ENCODE assay signal across 20 mouse cellular contexts in genomic region chr1:151200620-151201019, GRCm38 (mm10). TPM values are rescaled to one million over a fixed set of nuclear protein-coding genes. Genes with fewer than 3 reads are reported as not detected.
DNase-seq lines count a peak whose midpoint lies in the region; ATAC-seq lines count a peak whose summit lies in the region.
"Not testable (repeated sequence)": the region's sequence is repeated elsewhere in the genome, so short reads cannot be mapped to it uniquely, and the experiment has no call there.
"Had no signal": no experiment of that assay in that cellular context is flagged by ENCODE, and none has a peak within 500 bp of the region (broad histone marks: within the 10 kb centered on the region; RNA-seq: fewer than 3 reads in every experiment).

No protein-coding gene starts in this region.

- H3K27me3 ChIP-seq in forebrain, embryonic 11.5 days (ENCODE audit: control insufficient read depth, insufficient read depth, low read length); forebrain, embryonic 15.5 days; hindbrain, embryonic 14.5 days (ENCODE audit: control insufficient read depth, insufficient read depth, low read length); kidney, embryonic 16.5 days (ENCODE audit: insufficient read depth, low read length): not testable (repeated sequence)

- ATAC-seq in cerebellum, adult (ENCODE audit: insufficient number of reproducible peaks, low FRiP score, low TSS enrichment), result peak; percentile 45; the same call in 1 of the 2 replicates
- 0 out of 2 replicates have a peak, but pooled peaks have one; percentile 46 for ATAC-seq in forebrain, embryonic 11.5 days (replicated peaks; ENCODE audit: low FRiP score)
- 0 out of 2 replicates have a peak, but pooled peaks have one; percentile 41 for ATAC-seq in forebrain, embryonic 15.5 days (replicated peaks)
- ATAC-seq in hindbrain, embryonic 14.5 days (ENCODE audit: low FRiP score), result peak; percentile 48; the same call in 1 of the 2 replicates
- peak; percentile 63; the same call in 1 of the 2 replicates for ATAC-seq in kidney, embryonic 16.5 days (ENCODE audit: low FRiP score, low TSS enrichment)
- 0 out of 2 replicates have a peak, but pooled peaks have one; percentile 6 for ATAC-seq in neutrophil, adult 5-6 weeks (ENCODE audit: extremely low read depth, insufficient number of reproducible peaks, low FRiP score, poor library complexity, severe bottlenecking)

- not testable (repeated sequence) for H3K4me1 ChIP-seq in forebrain, embryonic 11.5 days (replicated peaks; ENCODE audit: control insufficient read depth, insufficient read depth, low read length); forebrain, embryonic 15.5 days; hindbrain, embryonic 14.5 days (replicated peaks; ENCODE audit: control insufficient read depth, insufficient read depth, low read length); kidney, embryonic 16.5 days (ENCODE audit: insufficient read depth, low read length)

- H3K4me2 ChIP-seq in forebrain, embryonic 11.5 days (ENCODE audit: low read depth, low read length, severe bottlenecking); forebrain, embryonic 15.5 days (replicated peaks); hindbrain, embryonic 14.5 days (replicated peaks); kidney, embryonic 16.5 days (replicated peaks; ENCODE audit: low read depth, low read length): not testable (repeated sequence)

- H3K9me3 ChIP-seq in forebrain, embryonic 11.5 days (ENCODE audit: control insufficient read depth, low read length); forebrain, embryonic 15.5 days; hindbrain, embryonic 14.5 days (ENCODE audit: control insufficient read depth, low read length); kidney, embryonic 16.5 days (ENCODE audit: low read length): not testable (repeated sequence)

- not testable (repeated sequence) for DNase-seq in forebrain, embryonic 11.5 days (ENCODE audit: low spot score); hindbrain, embryonic 14.5 days (ENCODE audit: low spot score)

- H3K4me3 ChIP-seq in forebrain, embryonic 11.5 days (ENCODE audit: low read depth, low read length); forebrain, embryonic 15.5 days; hindbrain, embryonic 14.5 days (replicated peaks; ENCODE audit: low read length); kidney, embryonic 16.5 days (ENCODE audit: low read length): not testable (repeated sequence)

- not testable (repeated sequence) for H3K27ac ChIP-seq in forebrain, embryonic 11.5 days (ENCODE audit: low read depth, low read length); forebrain, embryonic 15.5 days (replicated peaks); hindbrain, embryonic 14.5 days; kidney, embryonic 16.5 days (ENCODE audit: low read length)

- H3K9ac ChIP-seq in forebrain, embryonic 11.5 days (ENCODE audit: low read length); forebrain, embryonic 15.5 days (replicated peaks); hindbrain, embryonic 14.5 days; kidney, embryonic 16.5 days (replicated peaks; ENCODE audit: low read length): not testable (repeated sequence)

- H3K36me3 ChIP-seq in forebrain, embryonic 11.5 days (ENCODE audit: control insufficient read depth, insufficient read depth, low read length); forebrain, embryonic 15.5 days; hindbrain, embryonic 14.5 days (replicated peaks; ENCODE audit: control insufficient read depth, insufficient read depth); kidney, embryonic 16.5 days (ENCODE audit: insufficient read depth, low read length): not testable (repeated sequence)

RNA-seq across cellular contexts. Expression of gene Gm47995, which starts 2.4 kb away (rescaled TPM):
- polyA plus RNA-seq in forebrain, embryonic 11.5 days (2014; fragmentation: Nextera tagmentation; extraction: Ambion mirVana), result not detected in 2 replicates
- not detected in 2 replicates for polyA plus RNA-seq in forebrain, embryonic 15.5 days (2015; fragmentation: Nextera tagmentation; extraction: Ambion mirVana)
- not detected in 2 replicates for polyA plus RNA-seq in hindbrain, embryonic 14.5 days (2014; fragmentation: Nextera tagmentation; extraction: Ambion mirVana)
- 0.50 TPM in 1 of 2 replicates, not detected in the other for polyA plus RNA-seq in kidney, embryonic 16.5 days (2015; fragmentation: Nextera tagmentation; extraction: Ambion mirVana)
- total RNA-seq in neutrophil, adult 5-6 weeks (2017), result not detected in 2 replicates
- total RNA-seq: adrenal gland, adult 18-20 months; adrenal gland, adult 8-10 months; adrenal gland, postnatal 14 days; adrenal gland, postnatal 36 days; CH12.LX; common myeloid progenitor, adult 5-6 weeks had no signal
- polyA plus RNA-seq: activated CD4-positive, CD25-positive, alpha-beta regulatory T cell, adult 4 months; CD4-positive, CD25-positive, alpha-beta regulatory T cell, adult 4 months; embryonic facial prominence, embryonic 11.5 days; forebrain, embryonic 12.5 days; forebrain, embryonic 16.5 days; frontal cortex, adult 2 months; Patski had no signal

RNA-seq across cellular contexts. Expression of gene 3110040M04Rik, which starts 3.3 kb away (rescaled TPM):
- not detected in 2 replicates for polyA plus RNA-seq in forebrain, embryonic 11.5 days (2014; fragmentation: Nextera tagmentation; extraction: Ambion mirVana)
- polyA plus RNA-seq in forebrain, embryonic 15.5 days (2015; fragmentation: Nextera tagmentation; extraction: Ambion mirVana), result not detected in 2 replicates
- not detected in 2 replicates for polyA plus RNA-seq in hindbrain, embryonic 14.5 days (2014; fragmentation: Nextera tagmentation; extraction: Ambion mirVana)
- 1.4 and 1.9 TPM in 2 replicates for polyA plus RNA-seq in kidney, embryonic 16.5 days (2015; fragmentation: Nextera tagmentation; extraction: Ambion mirVana)
- total RNA-seq in neutrophil, adult 5-6 weeks (2017), result not detected in 2 replicates
- total RNA-seq: adrenal gland, adult 18-20 months; adrenal gland, adult 8-10 months; adrenal gland, postnatal 14 days; adrenal gland, postnatal 36 days; CH12.LX; common myeloid progenitor, adult 5-6 weeks had no signal
- polyA plus RNA-seq: activated CD4-positive, CD25-positive, alpha-beta regulatory T cell, adult 4 months; CD4-positive, CD25-positive, alpha-beta regulatory T cell, adult 4 months; embryonic facial prominence, embryonic 11.5 days; embryonic facial prominence, embryonic 14.5 days; forebrain, embryonic 12.5 days; forebrain, embryonic 16.5 days; frontal cortex, adult 2 months; Patski had no signal

RNA-seq across cellular contexts. Expression of gene Gm8947, which starts 8.4 kb away (rescaled TPM):
- polyA plus RNA-seq in forebrain, embryonic 11.5 days (2014; fragmentation: Nextera tagmentation; extraction: Ambion mirVana), result 0.16 and 0.19 TPM in 2 replicates
- polyA plus RNA-seq in forebrain, embryonic 15.5 days (2015; fragmentation: Nextera tagmentation; extraction: Ambion mirVana), result not detected in 2 replicates
- not detected in 2 replicates for polyA plus RNA-seq in hindbrain, embryonic 14.5 days (2014; fragmentation: Nextera tagmentation; extraction: Ambion mirVana)
- 0.86 and 0.91 TPM in 2 replicates for polyA plus RNA-seq in kidney, embryonic 16.5 days (2015; fragmentation: Nextera tagmentation; extraction: Ambion mirVana)
- 0.61 TPM in 1 of 2 replicates, not detected in the other for total RNA-seq in neutrophil, adult 5-6 weeks (2017)
- total RNA-seq: adrenal gland, adult 18-20 months; adrenal gland, adult 8-10 months; adrenal gland, postnatal 14 days; adrenal gland, postnatal 36 days; common myeloid progenitor, adult 5-6 weeks had no signal
- polyA plus RNA-seq: activated CD4-positive, CD25-positive, alpha-beta regulatory T cell, adult 4 months; CD4-positive, CD25-positive, alpha-beta regulatory T cell, adult 4 months; embryonic facial prominence, embryonic 14.5 days; forebrain, embryonic 12.5 days; forebrain, embryonic 16.5 days; frontal cortex, adult 2 months; Patski had no signal

RNA-seq across cellular contexts. Expression of gene Gm47996, which starts 9.3 kb away (rescaled TPM):
- not detected in 2 replicates for polyA plus RNA-seq in forebrain, embryonic 11.5 days (2014; fragmentation: Nextera tagmentation; extraction: Ambion mirVana)
- polyA plus RNA-seq in forebrain, embryonic 15.5 days (2015; fragmentation: Nextera tagmentation; extraction: Ambion mirVana), result not detected in 2 replicates
- polyA plus RNA-seq in hindbrain, embryonic 14.5 days (2014; fragmentation: Nextera tagmentation; extraction: Ambion mirVana), result 0.30 TPM in 1 of 2 replicates, not detected in the other
- polyA plus RNA-seq in kidney, embryonic 16.5 days (2015; fragmentation: Nextera tagmentation; extraction: Ambion mirVana), result 0.67 TPM in 2 replicates
- total RNA-seq in neutrophil, adult 5-6 weeks (2017), result not detected in 2 replicates
- total RNA-seq: adrenal gland, adult 18-20 months; adrenal gland, adult 8-10 months; adrenal gland, postnatal 14 days; adrenal gland, postnatal 36 days; CH12.LX had no signal
- polyA plus RNA-seq: activated CD4-positive, CD25-positive, alpha-beta regulatory T cell, adult 4 months; CD4-positive, CD25-positive, alpha-beta regulatory T cell, adult 4 months; embryonic facial prominence, embryonic 11.5 days; embryonic facial prominence, embryonic 14.5 days; forebrain, embryonic 12.5 days; forebrain, embryonic 16.5 days; frontal cortex, adult 2 months; Patski had no signal

RNA-seq across cellular contexts. Expression of gene Gm47985, which starts 18.3 kb away (rescaled TPM):
- 0.87 and 1.00 TPM in 2 replicates for polyA plus RNA-seq in forebrain, embryonic 11.5 days (2014; fragmentation: Nextera tagmentation; extraction: Ambion mirVana)
- not detected in 2 replicates for polyA plus RNA-seq in forebrain, embryonic 15.5 days (2015; fragmentation: Nextera tagmentation; extraction: Ambion mirVana)
- 0.19 TPM in 1 of 2 replicates, not detected in the other for polyA plus RNA-seq in hindbrain, embryonic 14.5 days (2014; fragmentation: Nextera tagmentation; extraction: Ambion mirVana)
- 0.25 and 0.48 TPM in 2 replicates for polyA plus RNA-seq in kidney, embryonic 16.5 days (2015; fragmentation: Nextera tagmentation; extraction: Ambion mirVana)
- not detected in 2 replicates for total RNA-seq in neutrophil, adult 5-6 weeks (2017)
- total RNA-seq: adrenal gland, adult 18-20 months; adrenal gland, adult 8-10 months; adrenal gland, postnatal 14 days; adrenal gland, postnatal 36 days; CH12.LX had no signal
- polyA plus RNA-seq: activated CD4-positive, CD25-positive, alpha-beta regulatory T cell, adult 4 months; CD4-positive, CD25-positive, alpha-beta regulatory T cell, adult 4 months; forebrain, embryonic 16.5 days; frontal cortex, adult 2 months; Patski had no signal

Comparison
In these comparisons a context has a peak if more than half of its experiments do, and no peak if none do; other contexts are left out.
1. ATAC-seq: peak in every context shown above with its lines; median percentile 63 in kidney, embryonic 16.5 days; 48 in hindbrain, embryonic 14.5 days; 46 in forebrain, embryonic 11.5 days; 45 in cerebellum, adult; 41 in forebrain, embryonic 15.5 days; 6 in neutrophil, adult 5-6 weeks.